12 mouse cellular contexts compared by ENCODE assay signal in the genomic region with DNA sequence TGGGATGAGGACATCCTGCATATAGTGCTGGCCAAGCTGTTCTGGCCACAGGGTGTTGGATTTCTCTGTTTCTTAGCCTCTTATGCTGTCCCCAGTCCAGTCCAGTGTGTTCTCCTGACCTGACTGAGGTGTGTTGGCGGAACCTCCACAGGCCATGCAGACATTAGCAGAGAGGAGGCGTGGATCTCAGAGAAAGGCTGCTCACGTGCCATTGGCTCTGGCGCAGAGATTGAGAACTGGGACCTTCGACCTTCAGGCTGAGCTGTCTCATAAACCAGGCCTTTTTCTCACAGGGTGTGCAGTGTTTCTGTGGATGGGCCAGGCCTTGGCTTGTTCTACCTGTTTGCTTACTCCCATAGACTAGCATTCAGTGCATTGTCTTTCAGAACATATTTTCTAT.
A peak's percentile ranks its signal among the peaks of the same experiment; 100 is the strongest.
DNase-seq lines count a peak whose midpoint lies in the region; ATAC-seq lines count a peak whose summit lies in the region.
"Had no signal": no experiment of that assay in that cellular context is flagged by ENCODE, and none has a peak within 500 bp of the region (broad histone marks: within the 10 kb centered on the region; RNA-seq: fewer than 3 reads in every experiment).

No protein-coding gene starts in this region.

- no peaks in the 10 kb centered on the region for H3K36me3 ChIP-seq in heart, embryonic 10.5 days
- H3K36me3 ChIP-seq in heart, embryonic 11.5 days (ENCODE audit: control insufficient read depth, insufficient read depth, low read length) = no peaks in the 10 kb centered on the region
- no peaks in the 10 kb centered on the region for H3K36me3 ChIP-seq in intestine, embryonic 14.5 days (ENCODE audit: control insufficient read depth, insufficient read depth, low read length)
- no peaks in the 10 kb centered on the region for H3K36me3 ChIP-seq in stomach, embryonic 14.5 days (ENCODE audit: control insufficient read depth, insufficient read depth, low read length)
- H3K36me3 ChIP-seq: heart, embryonic 15.5 days; hindbrain, embryonic 13.5 days; midbrain, embryonic 13.5 days had no signal

- WGBS in heart, embryonic 10.5 days = 74% methylated on average over 5 of the region's 5 CpGs
- WGBS in heart, embryonic 11.5 days (ENCODE audit: insufficient replicate concordance) = 73% methylated on average over 5 of the region's 5 CpGs
- WGBS in intestine, embryonic 14.5 days = 53% methylated on average over 5 of the region's 5 CpGs
- WGBS in stomach, embryonic 14.5 days = 62% methylated on average over 5 of the region's 5 CpGs

- H3K9me3 ChIP-seq in heart, embryonic 10.5 days = no peaks in the 10 kb centered on the region
- no peaks in the 10 kb centered on the region for H3K9me3 ChIP-seq in heart, embryonic 11.5 days (replicated peaks; ENCODE audit: control insufficient read depth, low read length)
- H3K9me3 ChIP-seq in intestine, embryonic 14.5 days (ENCODE audit: control insufficient read depth, low read length) = no peaks in the 10 kb centered on the region
- no peaks in the 10 kb centered on the region for H3K9me3 ChIP-seq in stomach, embryonic 14.5 days (ENCODE audit: control insufficient read depth, low read depth, low read length)
- H3K9me3 ChIP-seq: heart, embryonic 15.5 days; hindbrain, embryonic 13.5 days; midbrain, embryonic 13.5 days had no signal

- peaks cover 4% of the 10 kb centered on the region; the same call in 1 of the 2 replicates for H3K27me3 ChIP-seq in heart, embryonic 10.5 days (ENCODE audit: insufficient read depth, poor library complexity, severe bottlenecking)
- H3K27me3 ChIP-seq in heart, embryonic 11.5 days (ENCODE audit: control insufficient read depth, insufficient read depth, low read length) = no peaks in the 10 kb centered on the region
- no peaks in the 10 kb centered on the region for H3K27me3 ChIP-seq in intestine, embryonic 14.5 days (replicated peaks; ENCODE audit: control insufficient read depth, insufficient read depth, low read length)
- H3K27me3 ChIP-seq in stomach, embryonic 14.5 days (ENCODE audit: control insufficient read depth, insufficient read depth, low read length) = no peaks in the 10 kb centered on the region
- H3K27me3 ChIP-seq: heart, embryonic 15.5 days; hindbrain, embryonic 13.5 days; midbrain, embryonic 13.5 days had no signal

- no peak for ATAC-seq in heart, embryonic 11.5 days (replicated peaks; ENCODE audit: insufficient number of reproducible peaks, low FRiP score, low TSS enrichment)
- peak; percentile 73 for ATAC-seq in intestine, embryonic 14.5 days (replicated peaks; ENCODE audit: low FRiP score, low TSS enrichment, low read depth)
- ATAC-seq in stomach, embryonic 14.5 days (ENCODE audit: insufficient number of reproducible peaks, insufficient read depth, low FRiP score, low read depth) = peak; percentile 46; the same call in 1 of the 2 replicates
- ATAC-seq: midbrain, embryonic 13.5 days had no signal

- H3K9ac ChIP-seq in heart, embryonic 11.5 days (ENCODE audit: low read depth, low read length) = no peak overlapping the region
- H3K9ac ChIP-seq in intestine, embryonic 14.5 days (ENCODE audit: low read length) = no peak overlapping the region
- no peak overlapping the region for H3K9ac ChIP-seq in stomach, embryonic 14.5 days (replicated peaks; ENCODE audit: low read depth, low read length)
- H3K9ac ChIP-seq: heart, embryonic 15.5 days; hindbrain, embryonic 13.5 days; midbrain, embryonic 13.5 days had no signal

- intact Hi-C loops in left cerebral cortex, postnatal 36 days (cut with DNase I) = no loop called here

- no peak overlapping the region for H3K27ac ChIP-seq in heart, embryonic 10.5 days
- no peak overlapping the region for H3K27ac ChIP-seq in heart, embryonic 11.5 days (ENCODE audit: low read depth, low read length)
- no peak overlapping the region for H3K27ac ChIP-seq in intestine, embryonic 14.5 days (ENCODE audit: low read depth)
- H3K27ac ChIP-seq in stomach, embryonic 14.5 days (ENCODE audit: low read length) = peak overlapping the region; percentile 36; the same call in 1 of the 2 replicates
- H3K27ac ChIP-seq: heart, embryonic 15.5 days; hindbrain, embryonic 13.5 days; midbrain, embryonic 13.5 days had no signal

- no peak overlapping the region for H3K4me2 ChIP-seq in heart, embryonic 11.5 days
- no peak overlapping the region for H3K4me2 ChIP-seq in intestine, embryonic 14.5 days (ENCODE audit: low read length)
- H3K4me2 ChIP-seq in stomach, embryonic 14.5 days (replicated peaks; ENCODE audit: low read depth, low read length) = no peak overlapping the region
- H3K4me2 ChIP-seq: heart, embryonic 15.5 days; hindbrain, embryonic 13.5 days; midbrain, embryonic 13.5 days had no signal

- H3K4me3 ChIP-seq in heart, embryonic 10.5 days = no peak overlapping the region
- H3K4me3 ChIP-seq in heart, embryonic 11.5 days (ENCODE audit: low read depth, low read length) = no peak overlapping the region
- no peak overlapping the region for H3K4me3 ChIP-seq in intestine, embryonic 14.5 days (ENCODE audit: low read depth, low read length)
- H3K4me3 ChIP-seq in stomach, embryonic 14.5 days (ENCODE audit: low read depth, low read length) = no peak overlapping the region
- H3K4me3 ChIP-seq: heart, embryonic 15.5 days; hindbrain, embryonic 13.5 days; midbrain, embryonic 13.5 days had no signal

- H3K4me1 ChIP-seq in heart, embryonic 10.5 days = peaks cover 9% of the 10 kb centered on the region
- no peaks in the 10 kb centered on the region for H3K4me1 ChIP-seq in heart, embryonic 11.5 days (ENCODE audit: control insufficient read depth, insufficient read depth, low read length)
- H3K4me1 ChIP-seq in intestine, embryonic 14.5 days (replicated peaks; ENCODE audit: control insufficient read depth, insufficient read depth, low read length) = no peaks in the 10 kb centered on the region
- no peaks in the 10 kb centered on the region for H3K4me1 ChIP-seq in stomach, embryonic 14.5 days (ENCODE audit: control insufficient read depth, insufficient read depth, low read length)
- H3K4me1 ChIP-seq: hindbrain, embryonic 13.5 days; midbrain, embryonic 13.5 days had no signal

- DNase-seq in heart, embryonic 10.5 days (ENCODE audit: low spot score) = peak; percentile 45
- peak; percentile 51 for DNase-seq in intestine, embryonic 14.5 days (ENCODE audit: low spot score)
- peak; percentile 46 for DNase-seq in kidney, postnatal 10 days
- DNase-seq in spleen, adult 18-20 months = no peak
- DNase-seq in left cerebral cortex, postnatal 36 days (ENCODE audit: low spot score in 2 of 2) = no peak
- no peak for DNase-seq in layer of hippocampus, adult 18-20 months (ENCODE audit: low spot score in 2 of 2)
- DNase-seq: lung, postnatal 4 days had no signal

Comparison
In these comparisons a context has a peak if more than half of its experiments do, and no peak if none do; other contexts are left out.
1. DNase-seq: peak in heart, embryonic 10.5 days (single experiment), intestine, embryonic 14.5 days (single experiment) and kidney, postnatal 10 days (single experiment); none in spleen, adult 18-20 months (0 of 2), left cerebral cortex, postnatal 36 days (0 of 2) and layer of hippocampus, adult 18-20 months (0 of 2).